Comparison of ENCODE assay signal across 11 mouse cellular contexts in genomic region chr6:140603228-140603944, GRCm38 (mm10). TPM values are rescaled to one million over a fixed set of nuclear protein-coding genes. Genes with fewer than 3 reads are reported as not detected.
DNase-seq lines count a peak whose midpoint lies in the region; ATAC-seq and TF ChIP-seq lines count a peak whose summit lies in the region.
"Had no signal": no experiment of that assay in that cellular context is flagged by ENCODE, and none has a peak within 500 bp of the region (broad histone marks: within the 10 kb centered on the region; RNA-seq: fewer than 3 reads in every experiment).

No protein-coding gene starts in this region.

- no peak overlapping the region for H3K4me3 ChIP-seq in forebrain, embryonic 11.5 days (ENCODE audit: low read depth, low read length)
- H3K4me3 ChIP-seq in limb, embryonic 13.5 days, result no peak overlapping the region
- H3K4me3 ChIP-seq in stomach, postnatal 0 days (ENCODE audit: low read depth, low read length), result no peak overlapping the region
- H3K4me3 ChIP-seq: liver, embryonic 15.5 days had no signal

- H3K4me2 ChIP-seq in forebrain, embryonic 11.5 days (ENCODE audit: low read depth, low read length, severe bottlenecking), result no peak overlapping the region
- no peak overlapping the region for H3K4me2 ChIP-seq in limb, embryonic 13.5 days (replicated peaks)
- H3K4me2 ChIP-seq in stomach, postnatal 0 days (replicated peaks; ENCODE audit: low read depth), result no peak overlapping the region
- H3K4me2 ChIP-seq: liver, embryonic 15.5 days had no signal

- no peak for TF ChIP-seq CTCF in stomach, postnatal 0 days (IDR thresholded peaks at IDR 0.05; ENCODE audit: low read depth)

- no peak overlapping the region for H3K9ac ChIP-seq in forebrain, embryonic 11.5 days (ENCODE audit: low read length)
- H3K9ac ChIP-seq in limb, embryonic 13.5 days, result no peak overlapping the region
- no peak overlapping the region for H3K9ac ChIP-seq in stomach, postnatal 0 days (ENCODE audit: low read length)
- H3K9ac ChIP-seq: liver, embryonic 15.5 days had no signal

- peak; percentile 79 for ATAC-seq in forebrain, embryonic 11.5 days (replicated peaks; ENCODE audit: low FRiP score)
- ATAC-seq in limb, embryonic 13.5 days (ENCODE audit: low FRiP score, low read depth), result peak; percentile 34; the same call in 1 of the 2 replicates
- ATAC-seq in stomach, postnatal 0 days (ENCODE audit: low FRiP score, low TSS enrichment), result peak; percentile 56; the same call in 1 of the 2 replicates
- ATAC-seq: activated CD4-positive, CD25-positive, alpha-beta regulatory T cell, adult 4 months had no signal

- 1% methylated on average over 8 of the region's 8 CpGs for WGBS in forebrain, embryonic 11.5 days
- WGBS in limb, embryonic 13.5 days, result 15% methylated on average over 8 of the region's 8 CpGs
- WGBS in stomach, postnatal 0 days, result 21% methylated on average over 8 of the region's 8 CpGs

- H3K4me1 ChIP-seq in forebrain, embryonic 11.5 days (replicated peaks; ENCODE audit: control insufficient read depth, insufficient read depth, low read length), result 0 out of 2 replicates have a peak, but pooled peaks cover 6% of the 10 kb centered on the region
- H3K4me1 ChIP-seq in limb, embryonic 13.5 days, result peaks cover 13% of the 10 kb centered on the region
- no peaks in the 10 kb centered on the region for H3K4me1 ChIP-seq in stomach, postnatal 0 days (replicated peaks; ENCODE audit: control insufficient read depth, insufficient read depth)
- H3K4me1 ChIP-seq: liver, embryonic 15.5 days had no signal

- no peaks in the 10 kb centered on the region for H3K36me3 ChIP-seq in forebrain, embryonic 11.5 days (ENCODE audit: control insufficient read depth, insufficient read depth, low read length)
- H3K36me3 ChIP-seq in limb, embryonic 13.5 days, result peaks cover 15% of the 10 kb centered on the region
- no peaks in the 10 kb centered on the region for H3K36me3 ChIP-seq in stomach, postnatal 0 days (ENCODE audit: control insufficient read depth, insufficient read depth, low read length)
- H3K36me3 ChIP-seq: liver, embryonic 15.5 days had no signal

- DNase-seq in testis, postnatal 14 days (ENCODE audit: low spot score), result peak; percentile 56
- DNase-seq in testis, postnatal 10 days (ENCODE audit: low spot score), result no peak
- DNase-seq in forebrain, embryonic 11.5 days (ENCODE audit: low spot score), result peak; percentile 61
- no peak for DNase-seq in stomach, postnatal 0 days (ENCODE audit: low spot score)
- no peak for DNase-seq in frontal cortex, postnatal 14 days (ENCODE audit: low spot score in 2 of 2)
- DNase-seq in right cerebral cortex, postnatal 25 days, result no peak
- DNase-seq in layer of hippocampus, adult 18-20 months (ENCODE audit: low spot score in 2 of 2), result no peak
- DNase-seq: right cerebral cortex, adult 18-20 months had no signal

- H3K27me3 ChIP-seq in forebrain, embryonic 11.5 days (ENCODE audit: control insufficient read depth, insufficient read depth, low read length), result no peaks in the 10 kb centered on the region
- H3K27me3 ChIP-seq in limb, embryonic 13.5 days, result no peaks in the 10 kb centered on the region
- no peaks in the 10 kb centered on the region for H3K27me3 ChIP-seq in stomach, postnatal 0 days (ENCODE audit: control insufficient read depth, insufficient read depth, low read length)
- H3K27me3 ChIP-seq: liver, embryonic 15.5 days had no signal

- no peaks in the 10 kb centered on the region for H3K9me3 ChIP-seq in forebrain, embryonic 11.5 days (ENCODE audit: control insufficient read depth, low read length)
- no peaks in the 10 kb centered on the region for H3K9me3 ChIP-seq in limb, embryonic 13.5 days
- H3K9me3 ChIP-seq in stomach, postnatal 0 days (ENCODE audit: control insufficient read depth, low read length), result no peaks in the 10 kb centered on the region
- H3K9me3 ChIP-seq: liver, embryonic 15.5 days had no signal

- no peak overlapping the region for H3K27ac ChIP-seq in forebrain, embryonic 11.5 days (ENCODE audit: low read depth, low read length)
- H3K27ac ChIP-seq in limb, embryonic 13.5 days, result no peak overlapping the region
- peak overlapping the region; percentile 18; the same call in 1 of the 2 replicates for H3K27ac ChIP-seq in stomach, postnatal 0 days (replicated peaks)
- H3K27ac ChIP-seq: liver, embryonic 15.5 days had no signal

- no peak for TF ChIP-seq EP300 in stomach, postnatal 0 days (optimal IDR thresholded peaks at IDR 0.05)

RNA-seq across cellular contexts. Expression of gene Aebp2, which starts 19.1 kb away (rescaled TPM):
- polyA plus RNA-seq in forebrain, embryonic 11.5 days (2014; fragmentation: Nextera tagmentation; extraction: Ambion mirVana), result 15.1 and 15.2 TPM in 2 replicates
- 17.7 and 18.0 TPM in 2 replicates for polyA plus RNA-seq in limb, embryonic 13.5 days (2015; fragmentation: Nextera tagmentation; extraction: Ambion mirVana)
- polyA plus RNA-seq in stomach, postnatal 0 days (2015; fragmentation: Nextera tagmentation; extraction: Ambion mirVana), result 7.3 and 8.0 TPM in 2 replicates
- total RNA-seq in layer of hippocampus, adult 18-20 months (2021), result 10 to 100 TPM; 55.3 to 64.4 TPM

Comparison
In these comparisons a context has a peak if more than half of its experiments do, and no peak if none do; other contexts are left out.
1. DNase-seq: peak in testis, postnatal 14 days (single experiment) and forebrain, embryonic 11.5 days (single experiment); none in testis, postnatal 10 days (single experiment), stomach, postnatal 0 days (single experiment), frontal cortex, postnatal 14 days (0 of 2), right cerebral cortex, postnatal 25 days (single experiment) and layer of hippocampus, adult 18-20 months (0 of 2).
2. Peak in every context shown above with its lines, with median percentiles within 50 percentile points of each other: ATAC-seq.